Mouse (Mus musculus) cerebellum, adult 2 months (tissue): ENCODE results near the gene Ccdc144b. TPM values are rescaled to one million over a fixed set of nuclear protein-coding genes. Genes with fewer than 3 reads are reported as not detected.

Source experiments
- DNase-seq, 2 experiments: peaks; one replicate each; pipeline ENCODE4 v3.0.0; 2021
- H3K27ac ChIP-seq: fragments of 200-500 bp; 2 replicates; pipeline ENCODE4 v1.5.1; 2012; ENCODE audit warnings: low read length, control low read depth, inconsistent platforms; ENCODE audit not compliant: insufficient read depth
- H3K27me3 ChIP-seq: fragments of 200-500 bp; 2 replicates; pipeline ENCODE4 v1.6.1; 2012; ENCODE audit warnings: inconsistent platforms, mild to moderate bottlenecking, low read length, moderate library complexity; ENCODE audit not compliant: control insufficient read depth, insufficient read depth
- H3K4me1 ChIP-seq: fragments of 200-500 bp; 2 replicates; pipeline ENCODE4 v1.6.1; 2011; ENCODE audit warnings: low read length; ENCODE audit not compliant: control insufficient read depth, insufficient read depth
- H3K4me3 ChIP-seq: fragments of 200-500 bp; replicated peaks from 2 replicates; pipeline ENCODE3; 2011; ENCODE audit warnings: mild to moderate bottlenecking, low read depth, low read length, control low read depth; ENCODE audit not compliant: insufficient read depth
- CTCF ChIP-seq: fragments of 200-500 bp; IDR thresholded peaks from 2 replicates; pipeline ENCODE4 v1.5.1; 2011; ENCODE audit warnings: low read depth, mild to moderate bottlenecking, control low read depth, low read length, moderate library complexity, borderline replicate concordance; ENCODE audit not compliant: insufficient read depth
- POLR2A ChIP-seq: fragments of 200-500 bp; IDR thresholded peaks from 2 replicates; pipeline ENCODE4 v1.6.1; 2011; ENCODE audit warnings: low read length, control low read depth, borderline replicate concordance; ENCODE audit not compliant: insufficient read depth
- WGBS: fragments of 180-500 bp; shearing (Covaris S2); methylation state at CpG from one replicate; pipeline ENCODE4 v1.1.7; 2018; 5-methylcytosine and 5-hydroxymethylcytosine counted together
- polyA plus RNA-seq: library from polyadenylated mRNA; depleted of rRNA; stranded (reverse); fragments of >200 nt; gene quantifications from 2 replicates; pipeline ENCODE4 v1.2.3, GENCODE M21; 2012; rRNA removed

Ccdc144b gene
- polyA plus RNA-seq = not detected in 2 replicates

GRCm38 (mm10) chr3:36053447-36053846 is at the start of gene Ccdc144b:
Ccdc144b (minus strand) TSS chr3:36053547.
- H3K27me3 ChIP-seq = no peaks in the 10 kb centered on the region
- TF ChIP-seq POLR2A (no peak), CTCF (no peak)
- H3K4me3 ChIP-seq = no peak within 1 kb of the TSS
- 90% methylated on average over 6 of the region's 6 CpGs for WGBS
- no peak for DNase-seq
- no peak within 1 kb of the TSS for H3K27ac ChIP-seq
- H3K4me1 ChIP-seq = no peaks in the 10 kb centered on the region

GRCm38 (mm10) chr3:36095371-36095770 is 42.0 kb upstream of the Ccdc144b start:
- H3K4me3 ChIP-seq = no peak overlapping the region
- no peaks in the 10 kb centered on the region for H3K4me1 ChIP-seq
- DNase-seq = no peak
- TF ChIP-seq CTCF (no peak), POLR2A (no peak)
- H3K27ac ChIP-seq = no peak overlapping the region
- 86% methylated on average over 2 of the region's 2 CpGs for WGBS
- H3K27me3 ChIP-seq = no peaks in the 10 kb centered on the region

GRCm38 (mm10) chr3:36087591-36087990 is 34.2 kb upstream of the Ccdc144b start:
- Histone ChIP-seq H3K4me1 (no peaks in the 10 kb centered on the region), H3K27ac (no peak overlapping the region), H3K4me3 (no peak overlapping the region), H3K27me3 (no peaks in the 10 kb centered on the region)
- TF ChIP-seq POLR2A = no peak
- TF ChIP-seq CTCF = no peak
- DNase-seq = no peak
- 95% methylated on average over 9 of the region's 9 CpGs for WGBS

GRCm38 (mm10) chr3:36085394-36085793 is 32.0 kb upstream of the Ccdc144b start:
- H3K27me3 ChIP-seq = no peaks in the 10 kb centered on the region
- 97% methylated on average over 5 of the region's 5 CpGs for WGBS
- H3K27ac ChIP-seq = no peak overlapping the region
- H3K4me3 ChIP-seq = no peak overlapping the region
- TF ChIP-seq CTCF (no peak), POLR2A (no peak)
- H3K4me1 ChIP-seq = no peaks in the 10 kb centered on the region
- no peak for DNase-seq

GRCm38 (mm10) chr3:36083381-36083780 is 30.0 kb upstream of the Ccdc144b start:
- Histone ChIP-seq H3K27ac (no peak overlapping the region), H3K4me1 (no peaks in the 10 kb centered on the region), H3K27me3 (no peaks in the 10 kb centered on the region), H3K4me3 (no peak overlapping the region)
- DNase-seq = no peak
- WGBS = 96% methylated on average over 7 of the region's 7 CpGs
- TF ChIP-seq CTCF = no peak
- TF ChIP-seq POLR2A = no peak

GRCm38 (mm10) chr3:36082843-36083242 is 29.5 kb upstream of the Ccdc144b start:
- Histone ChIP-seq H3K4me3 (no peak overlapping the region), H3K27ac (no peak overlapping the region), H3K27me3 (no peaks in the 10 kb centered on the region), H3K4me1 (no peaks in the 10 kb centered on the region)
- WGBS = 96% methylated on average over 4 of the region's 4 CpGs
- no peak for DNase-seq
- TF ChIP-seq POLR2A (no peak), CTCF (no peak)

GRCm38 (mm10) chr3:36080741-36081140 is 27.4 kb upstream of the Ccdc144b start:
- TF ChIP-seq POLR2A (no peak), CTCF (no peak)
- no peak overlapping the region for H3K27ac ChIP-seq
- WGBS = 96% methylated on average over 5 of the region's 5 CpGs

GRCm38 (mm10) chr3:36079886-36080285 is 26.5 kb upstream of the Ccdc144b start:
- Histone ChIP-seq H3K27ac (no peak overlapping the region), H3K4me1 (no peaks in the 10 kb centered on the region), H3K27me3 (no peaks in the 10 kb centered on the region), H3K4me3 (no peak overlapping the region)
- TF ChIP-seq POLR2A (no peak), CTCF (no peak)
- DNase-seq = no peak
- WGBS = 94% methylated on average over 5 of the region's 5 CpGs

More at GRCm38 (mm10) chr3:36080741-36081140, 27.4 kb upstream of the Ccdc144b start:
- Histone ChIP-seq H3K27me3 (no peaks in the 10 kb centered on the region), H3K4me1 (no peaks in the 10 kb centered on the region), H3K4me3 (no peak overlapping the region)
- no peak for DNase-seq
